Mouse (Mus musculus): ENCODE measurements at regions not wholly inside any gene's neighbourhood (a gene's known extent, or its start where the extent isn't known, plus 50 kb on each side); places are given as distances from the start of the nearest gene placed in this dataset.

DNA sequence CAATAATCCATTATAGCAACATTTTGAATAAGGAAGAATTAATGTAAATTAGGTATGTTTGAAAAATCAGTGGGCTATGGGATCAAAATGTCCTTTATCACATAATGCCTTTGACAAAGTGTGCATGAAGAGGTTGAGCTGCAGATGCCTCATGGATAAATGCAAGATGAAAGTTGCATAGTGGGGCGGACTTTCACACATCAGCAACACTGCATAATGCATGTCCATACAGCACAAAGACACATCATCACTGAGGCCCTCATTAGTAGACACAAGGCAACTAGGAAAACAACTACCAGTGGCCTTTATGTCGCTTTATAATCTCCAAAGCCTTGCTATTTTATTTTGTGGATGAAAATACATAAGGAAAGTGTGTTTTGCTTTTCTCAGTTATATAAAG is 105.8 kb upstream of the Rap2b start:
- TF ChIP-seq POLR2A (IDR thresholded peaks at IDR 0.05; ENCODE audit: insufficient read length, low read depth) (no peak), MYOG (IDR thresholded peaks at IDR 0.05; ENCODE audit: control insufficient read depth in 1 of 3, insufficient read depth in 1 of 3, insufficient read length in 2 of 3, low read depth in 2 of 3) (no peak), TCF12 (IDR thresholded peaks at IDR 0.05; ENCODE audit: insufficient read depth, poor library complexity, severe bottlenecking) (no peak), USF1 (IDR thresholded peaks at IDR 0.05; ENCODE audit: low read depth) (no peak), MYOD1 (IDR thresholded peaks at IDR 0.05; ENCODE audit: control insufficient read depth in 1 of 3, insufficient read length in 2 of 3, low read depth in 2 of 3) (no peak), POLR2AphosphoS2 (IDR thresholded peaks at IDR 0.05; ENCODE audit: insufficient read length, low read depth) (no peak), REST (IDR thresholded peaks at IDR 0.05; ENCODE audit: insufficient read depth, insufficient read length) (no peak)
